Mouse (Mus musculus): ENCODE data around the gene Smim5.
A peak's percentile ranks its signal among the peaks of the same experiment; 100 is the strongest.

Smim5 gene

DNA sequence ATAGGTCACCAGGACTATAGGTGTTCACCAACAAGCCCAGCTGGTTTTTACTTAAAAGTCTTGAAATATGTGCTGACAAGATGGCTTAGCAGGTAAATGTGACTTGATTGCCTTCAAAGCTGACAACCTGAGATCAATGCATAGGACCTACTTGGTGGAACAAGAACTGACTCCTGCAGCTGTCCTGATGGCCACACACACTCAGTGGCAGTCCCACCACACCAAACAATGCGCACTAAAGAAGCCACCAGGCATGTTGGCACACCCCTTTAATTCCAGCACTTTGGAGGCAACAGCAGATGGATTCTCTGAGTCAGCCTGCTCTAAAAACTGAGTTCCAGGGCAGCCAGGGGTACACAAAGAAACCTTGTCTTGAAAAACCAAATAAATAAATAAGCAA is 22.2 kb downstream of the Smim5 start:
- no peak for DNase-seq (ENCODE audit: low read depth, low spot score)

DNA sequence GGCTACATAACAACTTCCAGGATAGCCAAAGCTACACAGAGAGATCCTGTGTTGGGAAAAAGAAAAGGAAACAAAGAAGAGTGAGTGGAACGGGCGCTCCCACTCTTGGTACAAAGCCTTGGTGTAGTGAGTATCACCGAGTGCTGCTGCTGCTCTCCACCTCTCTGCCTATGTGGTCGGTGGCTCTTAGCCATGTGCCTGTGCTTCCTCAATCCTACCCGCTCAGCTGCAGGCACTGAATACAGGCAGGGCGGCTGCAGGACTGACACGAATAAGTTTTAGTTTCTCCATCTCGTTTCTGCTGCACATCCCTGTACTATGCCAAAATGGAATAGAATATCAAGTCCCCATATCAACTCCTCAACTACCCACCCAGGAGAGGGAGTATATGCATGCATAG is 29.3 kb downstream of the Smim5 start:
- no peak for DNase-seq (ENCODE audit: low read depth, low spot score)

DNA sequence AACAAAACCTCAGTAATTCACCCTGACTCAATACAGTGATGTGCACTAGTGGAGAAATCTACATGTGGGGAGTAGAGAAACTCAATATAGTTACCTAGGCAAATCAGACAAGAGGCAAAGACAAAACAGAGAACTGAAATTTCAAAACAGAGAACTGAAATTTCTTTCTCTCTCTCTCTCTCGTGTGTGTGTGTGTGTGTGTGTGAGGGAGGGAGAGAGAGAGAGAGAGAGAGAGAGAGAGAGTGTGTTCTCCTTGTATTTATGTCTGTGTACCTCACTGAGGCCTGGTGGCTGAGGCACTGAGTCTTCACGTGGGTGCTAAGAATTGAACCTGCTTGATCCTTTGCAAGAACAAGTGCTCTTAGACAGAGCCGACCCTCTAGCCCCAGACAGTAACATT is 30.1 kb downstream of the Smim5 start:
- DNase-seq (ENCODE audit: low read depth, low spot score): no peak

DNA sequence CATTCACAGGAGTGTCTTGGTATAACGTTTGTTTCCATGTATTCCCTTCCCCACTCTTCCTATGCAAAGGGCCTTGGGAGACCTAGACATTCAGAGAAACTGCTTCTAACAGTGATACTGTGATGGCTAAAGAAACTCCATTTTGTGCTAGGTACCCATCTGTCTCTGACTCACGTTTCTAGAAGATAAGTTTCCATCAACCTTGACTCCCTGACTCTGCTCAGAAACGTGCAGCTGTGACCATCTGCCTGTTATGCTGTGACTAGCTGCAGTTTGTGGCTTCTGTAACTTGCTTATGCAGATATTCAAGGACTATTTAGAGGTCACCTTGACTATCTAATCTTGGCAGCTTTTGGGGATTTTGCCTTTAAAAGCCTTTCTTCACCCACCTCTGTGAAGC is 31.5 kb downstream of the Smim5 start:
- DNase-seq (ENCODE audit: low read depth, low spot score): no peak

DNA sequence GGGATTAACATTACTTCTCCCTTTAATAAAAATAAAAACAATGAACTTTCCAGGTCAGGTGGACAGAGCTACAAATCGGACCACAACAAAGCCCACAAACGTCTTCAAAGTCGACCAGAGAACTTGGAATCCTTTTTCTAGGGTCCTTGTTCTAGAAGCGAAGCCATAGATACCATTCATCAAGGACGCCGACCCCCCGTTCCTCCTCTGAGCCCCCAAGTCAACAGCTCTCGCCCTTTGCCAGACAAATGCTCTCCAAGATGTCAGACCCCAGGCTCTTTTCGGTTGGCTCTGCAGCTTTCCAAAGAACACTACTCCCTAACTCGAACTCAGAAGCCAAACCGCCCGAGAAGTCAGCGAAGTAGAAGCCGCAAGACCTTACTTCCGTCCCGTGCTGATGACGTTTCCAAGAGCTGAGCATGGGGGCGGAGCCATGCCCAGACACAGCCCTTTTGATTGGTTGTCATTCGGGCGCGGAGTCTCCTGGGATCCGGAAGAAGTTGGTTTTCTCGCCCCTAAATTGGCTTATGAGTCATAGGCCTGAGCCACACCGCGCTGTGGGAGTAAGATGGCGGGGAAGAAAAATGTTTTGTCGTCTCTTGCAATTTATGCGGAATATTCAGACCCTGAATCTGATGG is 33.5 kb downstream of the Smim5 start, which contains the start of the genes Sap30bp and Recql5:
Sap30bp (plus strand) TSS at position 175 of the 639 bp plus-strand sequence.
Recql5 (minus strand) TSS at position 370 of the 639 bp plus-strand sequence.
- DNase-seq (ENCODE audit: low read depth, low spot score): peak; percentile 98

DNA sequence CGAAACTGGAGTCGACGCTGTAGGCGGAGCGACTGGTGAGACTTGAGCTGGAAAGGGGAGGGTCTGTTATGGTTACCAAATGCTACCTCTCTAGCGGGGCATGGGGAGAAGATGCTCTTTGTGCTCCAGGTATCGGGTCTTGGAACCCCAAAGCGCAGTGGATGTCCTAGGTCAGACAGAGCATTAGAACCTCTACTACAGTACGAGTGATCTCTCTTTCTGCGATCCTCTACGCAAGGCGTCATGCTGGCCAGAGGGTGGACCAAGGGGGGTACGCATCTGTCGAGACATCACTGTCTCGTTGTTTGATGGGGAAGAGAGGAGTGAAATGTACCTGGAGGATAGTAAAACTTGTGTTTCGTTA is 34.0 kb downstream of the Smim5 start:
- no peak for DNase-seq (ENCODE audit: low read depth, low spot score)

DNA sequence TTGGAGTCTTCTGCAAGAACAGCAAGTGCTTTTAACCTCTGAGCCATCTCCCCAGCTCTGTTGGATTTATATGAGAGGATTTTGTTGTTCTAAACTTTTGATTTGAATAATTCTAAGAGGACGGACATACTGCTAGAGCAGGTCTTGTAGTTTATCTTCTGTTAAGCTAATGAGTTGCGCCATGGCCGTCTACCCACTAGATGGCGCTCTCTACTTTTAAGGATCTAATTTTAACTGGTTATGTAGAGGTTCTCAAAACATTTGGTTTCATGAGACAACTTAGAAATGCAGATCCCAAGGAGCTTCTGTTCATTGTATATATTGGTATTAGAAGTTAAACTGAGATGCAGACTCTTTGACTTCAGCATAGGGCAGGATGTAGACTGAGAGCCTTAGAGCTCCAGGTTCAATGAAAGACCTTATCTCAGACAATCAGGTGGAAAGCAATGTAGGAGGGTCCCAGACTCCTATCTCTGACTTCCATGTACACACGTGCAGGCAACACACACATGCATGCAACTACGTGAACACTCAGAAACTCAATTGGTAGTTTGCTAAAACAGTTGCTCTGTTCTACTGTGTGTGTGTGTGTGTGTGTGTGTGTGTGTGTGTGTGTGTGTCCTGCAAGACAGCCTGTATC is 40.0 kb downstream of the Smim5 start:
- DNase-seq (ENCODE audit: low read depth, low spot score): peak; percentile 81

DNA sequence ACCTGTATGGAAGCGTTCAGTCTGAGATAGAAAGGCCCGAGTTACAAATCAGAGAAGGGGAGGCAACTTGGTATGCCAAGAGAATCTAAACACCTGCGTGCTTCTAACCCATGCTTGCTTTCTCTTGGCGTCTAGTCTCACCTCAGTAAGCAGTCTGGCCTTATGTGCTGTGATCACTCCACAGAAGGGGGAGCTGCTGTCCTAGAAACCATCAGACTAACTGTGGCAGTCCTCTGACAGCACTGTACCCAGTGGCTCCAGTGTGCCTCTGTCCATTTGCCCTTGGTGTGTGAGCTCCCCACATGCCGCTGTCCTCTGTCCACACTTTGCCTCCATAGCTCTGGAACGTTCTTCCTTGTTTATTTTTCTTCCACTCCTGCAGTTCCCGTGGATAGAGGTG is 42.2 kb downstream of the Smim5 start:
- DNase-seq (ENCODE audit: low read depth, low spot score): no peak

DNA sequence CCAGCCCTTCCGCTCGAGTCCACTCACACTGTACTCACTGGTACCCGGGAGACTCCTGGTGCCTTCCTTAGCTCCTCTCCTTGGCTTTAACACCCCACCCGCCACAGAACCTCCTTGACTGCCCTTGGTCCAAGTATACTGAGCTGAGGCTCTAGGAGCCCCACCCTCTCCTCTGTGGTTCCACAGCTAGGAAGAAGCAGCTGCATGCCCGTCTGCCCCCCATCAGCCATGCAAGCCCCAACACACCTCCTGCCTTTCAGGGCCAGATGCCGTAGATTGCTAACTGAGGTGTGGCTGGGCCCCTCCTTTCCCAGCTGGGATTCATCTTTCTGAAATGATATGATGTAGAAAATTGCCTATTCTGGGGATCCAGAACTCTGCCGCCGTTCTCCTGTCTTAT is 45.5 kb downstream of the Smim5 start:
- no peak for DNase-seq (ENCODE audit: low read depth, low spot score)

DNA sequence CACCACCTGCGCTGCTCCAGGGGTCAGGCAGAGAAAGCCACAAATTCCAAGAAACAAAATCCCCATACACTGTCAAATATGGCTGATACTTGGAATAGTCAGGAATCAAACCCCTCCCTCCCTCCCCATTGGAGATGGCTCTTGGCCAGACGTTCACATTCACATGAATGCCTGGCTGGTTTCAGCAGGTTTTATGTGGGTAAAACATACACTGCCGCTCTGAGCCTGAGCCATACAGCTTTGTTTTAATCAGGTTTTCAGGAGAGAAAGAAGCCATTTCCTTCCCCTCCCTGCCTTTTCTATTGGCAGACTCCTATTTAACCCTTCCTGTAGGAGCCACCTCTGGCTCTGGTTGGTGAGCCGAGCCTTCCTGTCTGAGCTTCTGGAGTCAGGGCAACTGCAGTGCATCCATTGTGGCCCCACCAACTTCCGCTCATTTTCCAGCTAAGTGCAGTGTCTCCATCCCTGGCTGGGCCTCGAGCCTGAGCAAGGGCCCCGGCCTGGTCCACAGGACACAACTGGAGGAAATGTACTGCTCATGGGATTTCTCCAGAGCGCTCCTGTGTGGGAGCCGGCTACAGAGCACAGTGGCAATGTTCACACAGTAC is 46.6 kb downstream of the Smim5 start:
- no peak for DNase-seq (ENCODE audit: low read depth, low spot score)

DNA sequence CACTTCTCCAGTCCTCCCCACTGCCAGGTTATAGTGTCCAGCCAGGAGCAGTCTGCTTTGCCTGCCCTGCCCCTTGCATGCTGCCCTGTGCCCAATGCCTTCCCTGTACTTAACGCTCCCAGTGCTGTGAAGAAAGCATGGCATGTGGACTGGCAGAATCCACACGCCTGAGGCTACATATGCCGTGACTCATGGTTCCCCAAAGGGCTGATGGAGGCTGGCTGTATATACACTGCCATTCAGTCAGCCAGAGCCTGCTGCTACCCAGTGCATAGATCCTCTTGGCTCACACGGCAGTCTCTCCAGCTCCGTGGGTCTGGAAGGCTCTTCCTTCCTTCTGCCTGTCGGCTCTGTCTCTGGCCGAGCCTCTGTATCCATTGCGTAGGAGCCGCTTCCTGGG is 48.5 kb downstream of the Smim5 start:
- DNase-seq (ENCODE audit: low read depth, low spot score): no peak

DNA sequence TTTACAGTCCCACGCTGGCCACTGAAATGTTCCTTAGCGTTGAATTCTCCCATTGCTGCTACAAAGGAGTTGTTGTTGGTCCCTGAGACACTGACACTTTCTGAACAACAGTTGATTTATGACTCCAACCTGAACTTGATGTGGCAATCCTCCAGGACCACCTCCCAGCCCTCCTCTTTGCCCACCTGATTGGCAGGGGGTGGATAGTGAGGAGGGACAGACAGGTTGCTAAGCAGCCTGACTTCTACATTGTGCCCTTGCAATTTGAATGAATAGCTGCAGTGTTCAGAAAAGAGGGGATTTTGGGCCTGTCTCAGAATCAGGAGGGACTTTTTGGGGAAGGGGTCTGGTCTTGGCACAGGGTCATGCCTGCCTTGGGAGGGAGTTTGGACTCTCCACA is 51.0 kb downstream of the Smim5 start:
- DNase-seq (ENCODE audit: low read depth, low spot score): no peak

DNA sequence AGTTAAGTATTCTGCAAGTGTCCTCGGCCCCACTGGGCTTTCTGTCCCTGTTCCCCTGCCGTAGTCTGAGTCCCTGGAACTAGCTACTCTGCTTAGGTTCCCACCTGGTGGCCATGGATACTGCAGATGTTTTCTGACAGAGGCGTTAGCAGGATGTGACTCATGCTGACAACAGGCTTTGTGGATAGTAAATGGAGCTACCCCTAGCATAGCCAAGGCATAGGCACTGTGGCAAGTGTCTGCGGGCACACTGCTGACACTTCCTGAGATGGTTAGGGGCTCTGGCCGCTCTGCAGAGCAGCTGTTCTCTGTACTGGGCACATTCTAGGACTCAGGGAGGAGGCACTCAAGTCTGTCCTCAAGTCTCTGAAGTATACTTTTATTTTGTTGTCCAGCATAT is 54.9 kb downstream of the Smim5 start:
- DNase-seq (ENCODE audit: low read depth, low spot score): no peak

DNA sequence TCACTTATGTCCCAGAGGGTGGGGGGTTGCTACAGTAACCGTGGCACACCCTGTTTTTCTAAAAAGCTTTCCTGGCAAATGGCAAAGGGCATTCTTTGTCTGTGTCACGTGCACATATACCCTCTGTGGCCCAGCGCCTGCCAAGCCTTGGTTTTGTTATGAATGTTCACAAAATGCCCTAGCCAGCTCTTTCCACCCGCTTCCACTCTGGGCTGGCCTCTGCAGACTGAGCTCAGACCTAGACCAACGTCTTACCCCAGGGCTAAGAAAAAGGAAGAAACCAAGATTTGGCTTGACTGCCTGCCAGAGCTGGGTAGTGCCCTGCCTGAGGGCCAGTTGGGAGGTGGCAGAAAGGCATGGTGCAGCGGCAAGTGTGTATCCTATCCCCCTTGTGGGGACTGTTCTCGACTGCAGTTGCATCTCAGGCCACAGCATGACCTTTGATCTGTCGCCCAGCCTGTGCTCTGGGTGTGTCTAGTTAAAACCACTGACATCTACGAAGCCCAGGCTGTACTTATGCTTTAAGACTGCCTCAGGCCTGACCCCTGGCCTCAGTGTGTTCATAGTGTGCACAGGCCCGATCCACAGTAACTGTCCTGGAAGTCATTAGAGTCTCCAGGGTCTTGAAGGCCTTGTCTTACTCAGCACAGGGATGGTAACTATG is 55.6 kb downstream of the Smim5 start:
- no peak for DNase-seq (ENCODE audit: low read depth, low spot score)
